Mouse (Mus musculus) testis, adult 2 months (tissue): ENCODE measurements at regions not wholly inside any gene's neighbourhood (a gene's known extent, or its start where the extent isn't known, plus 50 kb on each side); places are given as distances from the start of the nearest gene placed in this dataset.

ENCODE experiments used
- H3K27ac ChIP-seq: fragments of 200-500 bp; 2 replicates; pipeline ENCODE4 v1.5.1; 2012; ENCODE audit warnings: low read depth, low read length; ENCODE audit not compliant: control insufficient read depth, insufficient read depth
- H3K27me3 ChIP-seq: fragments of 200-500 bp; 2 replicates; pipeline ENCODE4 v1.6.1; 2012; ENCODE audit warnings: mild to moderate bottlenecking, low read length, moderate library complexity; ENCODE audit not compliant: control insufficient read depth, insufficient read depth
- H3K36me3 ChIP-seq: fragments of 200-500 bp; 2 replicates; pipeline ENCODE4 v1.6.1; 2012; ENCODE audit warnings: mild to moderate bottlenecking, low read length; ENCODE audit not compliant: control insufficient read depth, insufficient read depth
- H3K4me1 ChIP-seq: fragments of 200-500 bp; 2 replicates; pipeline ENCODE4 v1.6.1; 2012; ENCODE audit warnings: low read length; ENCODE audit not compliant: control insufficient read depth, insufficient read depth
- H3K4me3 ChIP-seq: fragments of 200-500 bp; 2 replicates; pipeline ENCODE4 v1.5.1; 2012; ENCODE audit warnings: low read depth, mild to moderate bottlenecking, low read length, moderate library complexity, mixed read lengths; ENCODE audit not compliant: control insufficient read depth
- CTCF ChIP-seq: fragments of 200-500 bp; IDR thresholded peaks from 2 replicates; pipeline ENCODE4 v1.5.1; 2012; ENCODE audit warnings: low read depth, mild to moderate bottlenecking, inconsistent platforms, low read length, moderate library complexity; ENCODE audit not compliant: control insufficient read depth, insufficient read depth, insufficient replicate concordance
- POLR2A ChIP-seq: fragments of 200-500 bp; IDR thresholded peaks from 2 replicates; pipeline ENCODE4 v1.6.1; 2012; ENCODE audit warnings: low read depth, mild to moderate bottlenecking, inconsistent platforms, low read length, moderate library complexity; ENCODE audit not compliant: control insufficient read depth

DNA sequence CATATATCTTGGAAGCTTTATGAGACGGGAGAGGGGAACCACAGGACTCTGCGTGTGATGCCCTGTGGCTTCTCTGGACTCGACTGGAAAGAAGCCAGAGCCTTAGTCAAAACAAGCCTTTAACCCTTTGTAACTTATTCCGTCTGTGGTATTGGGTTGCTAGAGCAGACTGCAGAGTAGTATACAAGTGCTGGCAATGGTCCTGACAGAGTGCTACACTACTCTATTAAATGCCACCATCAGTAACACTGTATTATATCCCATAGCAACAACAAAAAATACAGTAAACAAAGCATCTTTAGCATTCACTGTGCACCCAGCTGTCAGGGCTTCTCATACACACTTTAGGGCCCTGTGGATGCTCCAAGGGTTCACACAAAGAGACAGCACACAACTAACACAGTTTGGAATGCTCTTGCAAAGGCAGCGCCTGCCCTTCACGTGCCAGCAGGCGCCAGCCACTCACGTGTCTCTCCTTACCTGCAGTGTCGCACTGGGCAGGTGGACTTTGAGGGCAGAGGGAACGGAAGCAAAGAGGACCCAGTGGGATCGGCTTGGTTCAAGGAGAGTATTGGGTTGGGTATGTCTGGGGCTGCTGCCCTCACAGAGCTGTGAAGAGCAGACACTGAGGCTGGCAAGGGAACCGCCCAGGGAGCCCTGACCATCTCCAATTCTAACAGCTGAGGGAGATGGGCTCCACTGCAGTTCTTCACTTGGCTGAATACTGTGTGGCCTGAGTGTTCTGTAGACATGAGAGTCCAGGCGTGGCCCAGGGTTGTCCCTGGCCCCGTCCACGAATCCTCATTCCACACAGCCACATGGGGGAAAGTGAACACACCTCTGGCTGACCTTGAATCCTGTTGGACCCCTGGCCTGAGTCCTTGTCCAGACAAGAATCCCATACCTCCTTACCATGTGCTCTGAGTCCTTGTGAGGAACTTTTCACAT is 130.3 kb upstream of the Zdhhc25 start:
- Histone ChIP-seq H3K27me3 (no peaks in the 10 kb centered on the region), H3K4me1 (no peaks in the 10 kb centered on the region), H3K27ac (no peak overlapping the region), H3K36me3 (no peaks in the 10 kb centered on the region), H3K4me3 (no peak overlapping the region)
- no peak for TF ChIP-seq CTCF
- no peak for TF ChIP-seq POLR2A

DNA sequence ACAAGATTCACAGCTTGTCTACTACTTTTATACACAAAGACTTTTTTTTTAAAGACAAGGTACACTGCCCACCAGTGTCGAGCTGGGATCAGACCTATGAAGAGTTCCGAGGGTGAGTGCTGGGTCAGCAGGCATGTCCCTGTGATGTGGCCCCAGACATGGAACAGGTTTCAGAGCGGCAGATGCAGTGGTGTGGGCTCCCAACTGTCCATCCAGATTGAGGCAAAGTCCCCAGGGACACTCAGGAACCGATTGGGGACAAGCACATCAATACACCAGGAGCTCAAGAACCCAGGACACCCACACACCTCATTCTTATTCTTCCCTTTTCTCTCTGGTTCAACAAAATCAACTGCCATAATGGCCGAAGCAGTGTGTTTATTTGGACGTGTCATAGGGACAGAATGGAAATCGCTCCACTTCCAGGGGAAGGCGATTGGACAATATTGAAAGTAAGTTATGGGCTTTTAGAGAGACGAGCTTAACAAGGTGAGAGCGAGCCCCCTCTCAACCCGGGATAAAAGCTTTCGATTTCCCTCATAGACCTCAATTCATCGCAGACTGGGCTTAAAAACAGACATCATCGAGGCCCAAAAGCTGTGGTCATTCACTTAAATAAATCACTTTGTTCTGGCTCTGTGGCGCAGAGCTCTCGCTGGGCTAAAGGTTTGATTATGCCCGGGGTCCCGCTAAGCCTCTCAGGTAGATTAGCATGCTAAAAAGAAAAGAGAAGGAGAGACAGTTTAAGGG is 127.6 kb upstream of the Zdhhc25 start:
- TF ChIP-seq CTCF: no peak
- TF ChIP-seq POLR2A: no peak
- Histone ChIP-seq H3K27ac (no peak overlapping the region), H3K4me1 (no peaks in the 10 kb centered on the region), H3K4me3 (no peak overlapping the region), H3K27me3 (no peaks in the 10 kb centered on the region), H3K36me3 (no peaks in the 10 kb centered on the region)

DNA sequence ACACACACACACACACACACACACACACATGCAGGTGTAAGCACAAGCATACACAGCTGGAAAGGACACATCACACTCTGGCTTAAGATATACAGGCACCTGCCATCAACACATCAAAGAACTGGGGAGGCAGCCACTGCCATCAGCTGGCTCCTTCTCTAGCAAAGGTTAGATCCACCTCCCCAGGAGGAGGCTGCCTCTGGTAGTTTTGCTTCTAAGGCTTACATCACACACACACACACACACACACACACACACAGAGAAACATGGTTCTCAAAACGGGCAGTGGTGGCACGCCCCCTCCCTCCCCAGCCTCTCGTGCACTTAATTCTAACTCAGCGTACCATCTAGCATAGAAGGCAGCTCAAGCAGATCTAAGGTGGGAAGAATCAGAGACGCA is 126.9 kb upstream of the Zdhhc25 start:
- no peaks in the 10 kb centered on the region for H3K4me1 ChIP-seq
- H3K36me3 ChIP-seq: no peaks in the 10 kb centered on the region
- TF ChIP-seq CTCF (no peak), POLR2A (no peak)
- H3K4me3 ChIP-seq: no peak overlapping the region
- H3K27me3 ChIP-seq: no peaks in the 10 kb centered on the region
- H3K27ac ChIP-seq: no peak overlapping the region

DNA sequence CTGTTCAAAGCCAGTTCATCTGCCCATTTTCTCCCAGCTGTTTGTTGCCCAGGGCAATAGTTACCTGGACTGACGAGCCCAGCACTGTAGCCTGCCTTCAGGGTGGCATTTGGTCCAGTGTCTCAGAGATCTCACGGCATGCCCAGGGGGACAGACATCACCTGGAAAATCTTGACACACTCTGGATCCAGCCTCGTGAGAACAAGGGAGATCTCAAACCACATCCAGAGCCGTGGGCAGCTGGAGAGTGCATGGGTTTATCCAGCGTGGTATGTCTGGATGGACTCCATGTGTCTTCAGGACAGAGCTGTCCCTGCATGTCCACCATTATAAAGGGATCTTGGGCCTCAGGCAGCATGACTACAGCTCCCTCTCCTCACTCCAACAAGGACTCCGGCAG is 116.6 kb upstream of the Zdhhc25 start:
- Histone ChIP-seq H3K36me3 (no peaks in the 10 kb centered on the region), H3K27me3 (no peaks in the 10 kb centered on the region), H3K4me1 (no peaks in the 10 kb centered on the region), H3K4me3 (no peak overlapping the region), H3K27ac (no peak overlapping the region)
- TF ChIP-seq CTCF: no peak
- no peak for TF ChIP-seq POLR2A

DNA sequence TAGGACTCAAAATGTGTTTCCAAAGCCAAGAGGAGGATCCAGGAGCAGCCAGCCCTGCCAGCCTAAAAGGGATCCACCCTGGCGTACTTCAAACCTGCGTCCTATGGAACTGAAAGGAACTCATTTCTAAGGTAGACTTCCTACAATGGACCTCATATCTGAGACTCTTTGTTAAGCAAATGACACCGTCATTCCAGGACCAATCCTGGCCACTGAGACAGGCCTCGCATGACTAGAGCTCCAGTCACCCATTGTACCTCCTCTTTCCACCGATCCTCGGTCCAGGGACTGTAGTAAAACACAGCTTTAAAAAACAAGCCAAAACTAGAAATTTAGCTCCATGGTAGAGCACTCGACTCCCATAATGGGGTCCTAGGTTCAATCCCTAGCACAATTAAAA is 110.4 kb upstream of the Zdhhc25 start:
- Histone ChIP-seq H3K4me3 (no peak overlapping the region), H3K27ac (no peak overlapping the region), H3K4me1 (no peaks in the 10 kb centered on the region), H3K36me3 (no peaks in the 10 kb centered on the region), H3K27me3 (no peaks in the 10 kb centered on the region)
- TF ChIP-seq POLR2A (no peak), CTCF (no peak)

DNA sequence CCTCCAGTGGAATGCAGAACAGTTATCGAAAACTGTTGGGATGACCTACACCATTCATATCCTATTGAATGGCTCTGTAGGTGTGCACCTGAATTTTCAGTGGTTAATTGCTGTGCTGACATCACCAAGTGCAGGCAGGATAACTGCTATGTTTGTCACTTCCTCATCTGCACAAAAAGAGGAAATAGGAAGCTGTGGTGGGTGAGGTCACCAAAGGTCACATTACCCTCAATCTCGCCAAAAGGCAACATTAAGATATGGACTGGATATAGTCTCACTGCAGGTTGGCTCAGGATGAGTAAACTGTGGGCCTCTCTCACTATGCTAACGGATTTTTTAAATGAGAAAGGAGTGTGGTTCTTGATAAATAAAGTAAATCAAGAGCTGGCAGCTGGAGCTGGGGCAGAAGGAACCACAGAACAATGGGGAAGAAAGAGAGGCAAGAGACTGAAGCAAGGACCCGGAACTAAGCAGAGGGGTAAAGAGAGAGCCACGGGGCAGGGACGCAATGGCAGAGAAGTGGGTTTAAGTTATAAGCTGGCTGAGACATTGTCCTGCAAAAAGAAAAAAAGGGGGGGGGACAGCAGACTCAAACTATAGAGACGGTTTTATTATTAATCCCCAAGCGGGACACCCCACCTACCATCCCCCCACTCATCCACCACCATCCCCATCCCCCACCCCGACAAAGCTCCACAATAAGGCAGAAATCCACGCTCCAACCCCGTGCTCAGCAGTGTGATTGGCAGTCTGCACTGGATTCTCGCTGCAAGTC is 109.6 kb upstream of the Zdhhc25 start:
- no peaks in the 10 kb centered on the region for H3K27me3 ChIP-seq
- H3K36me3 ChIP-seq: no peaks in the 10 kb centered on the region
- no peak overlapping the region for H3K4me3 ChIP-seq
- H3K27ac ChIP-seq: no peak overlapping the region
- TF ChIP-seq POLR2A (no peak), CTCF (no peak)
- no peaks in the 10 kb centered on the region for H3K4me1 ChIP-seq

DNA sequence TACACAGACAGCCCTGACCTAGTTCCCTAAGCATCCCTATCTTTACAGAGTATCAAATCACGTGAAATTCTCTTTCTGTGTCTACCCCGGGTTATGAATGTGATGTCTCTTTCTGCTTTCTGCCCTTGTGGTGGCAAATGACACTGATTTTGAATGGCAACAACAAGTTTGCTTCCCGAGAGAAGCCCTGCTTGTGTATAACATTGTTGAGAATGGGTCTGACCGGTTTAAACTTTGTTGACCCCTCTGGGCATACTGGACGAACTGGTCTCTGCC is 109.1 kb upstream of the Zdhhc25 start:
- Histone ChIP-seq H3K4me3 (no peak overlapping the region), H3K27ac (no peak overlapping the region)

More for the DNA sequence above, 109.1 kb upstream of the Zdhhc25 start:
- TF ChIP-seq CTCF (no peak), POLR2A (no peak)
- no peaks in the 10 kb centered on the region for H3K27me3 ChIP-seq
- H3K36me3 ChIP-seq: no peaks in the 10 kb centered on the region
- no peaks in the 10 kb centered on the region for H3K4me1 ChIP-seq
